Comparison of ENCODE assay signal across 18 mouse cellular contexts in the genomic region with DNA sequence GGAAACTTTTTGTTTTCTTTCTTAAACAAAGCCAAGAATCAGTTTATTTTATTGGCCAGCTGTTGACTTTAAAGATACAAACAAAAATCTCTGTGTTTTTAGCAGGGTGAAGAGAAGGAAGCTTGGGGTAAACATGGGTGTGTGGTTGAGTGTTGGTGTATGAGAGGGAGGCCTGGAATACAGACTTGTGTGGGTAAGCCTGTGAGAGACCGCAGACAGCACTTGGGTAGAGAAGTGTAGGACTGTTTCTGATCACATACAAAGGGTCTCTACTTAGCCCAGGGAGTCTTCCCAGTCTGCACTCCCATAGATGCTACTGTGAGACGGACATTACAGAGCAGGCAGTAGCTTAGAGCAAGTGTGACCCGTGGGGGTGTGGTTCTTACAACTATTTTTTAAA.
"Had no signal": no experiment of that assay in that cellular context is flagged by ENCODE, and none has a peak within 500 bp of the region (broad histone marks: within the 10 kb centered on the region; RNA-seq: fewer than 3 reads in every experiment).

No protein-coding gene starts in this region.

- H3K27me3 ChIP-seq: limb, embryonic 15.5 days; liver, embryonic 12.5 days; midbrain, embryonic 12.5 days; neural tube, embryonic 13.5 days; neural tube, embryonic 15.5 days had no signal

- H3K4me1 ChIP-seq: limb, embryonic 15.5 days; liver, embryonic 12.5 days; midbrain, embryonic 10.5 days; midbrain, embryonic 12.5 days; neural tube, embryonic 13.5 days; neural tube, embryonic 15.5 days had no signal

- H3K27ac ChIP-seq: limb, embryonic 15.5 days; liver, embryonic 12.5 days; liver, embryonic 14.5 days; midbrain, embryonic 10.5 days; midbrain, embryonic 12.5 days; neural tube, embryonic 13.5 days; neural tube, embryonic 15.5 days had no signal

- H3K4me3 ChIP-seq: limb, embryonic 15.5 days; liver, embryonic 12.5 days; midbrain, embryonic 10.5 days; midbrain, embryonic 12.5 days; myocyte; neural tube, embryonic 13.5 days; neural tube, embryonic 15.5 days had no signal

- DNase-seq: midbrain, embryonic 14.5 days; retina, postnatal 1 day; right cerebral cortex, adult 18-20 months; right cerebral cortex, postnatal 25 days; right cerebral cortex, postnatal 4 days; spleen, adult 18-20 months; thymus, adult 18-20 months; thymus, postnatal 14 days; thymus, postnatal 4 days had no signal

- ATAC-seq: liver, embryonic 12.5 days; midbrain, embryonic 16.5 days had no signal

- H3K9ac ChIP-seq: limb, embryonic 15.5 days; liver, embryonic 12.5 days; liver, embryonic 14.5 days; midbrain, embryonic 12.5 days; neural tube, embryonic 13.5 days; neural tube, embryonic 15.5 days had no signal

- H3K4me2 ChIP-seq: limb, embryonic 15.5 days; liver, embryonic 12.5 days; midbrain, embryonic 12.5 days; neural tube, embryonic 13.5 days; neural tube, embryonic 15.5 days had no signal

- H3K9me3 ChIP-seq: limb, embryonic 15.5 days; liver, embryonic 12.5 days; midbrain, embryonic 10.5 days; midbrain, embryonic 12.5 days; neural tube, embryonic 13.5 days; neural tube, embryonic 15.5 days had no signal
